Mouse (Mus musculus) MEL (cell line): ENCODE results near the gene Cct8l1.

ENCODE experiments used
- CHD2 ChIP-seq: IDR thresholded peaks from 2 replicates; pipeline ENCODE4 v1.6.1; 2011; ENCODE audit warnings: low read length, improper control_type of control experiment
- CTCF ChIP-seq, 3 experiments: IDR thresholded peaks in 2 of 3; conservative IDR thresholded peaks in 1 of 3; 2 replicates each; pipeline ENCODE4 v1.5.1; 2011 to 2012; ENCODE audit warnings: low read length in 3 of 3, low read depth in 2 of 3, mild to moderate bottlenecking in 2 of 3, improper control_type of control experiment in 1 of 3, inconsistent platforms in 1 of 3, mixed read lengths in 1 of 3, moderate library complexity in 1 of 3; ENCODE audit not compliant: control insufficient read depth in 1 of 3, insufficient read depth in 1 of 3, poor library complexity in 1 of 3, severe bottlenecking in 1 of 3
- E2F4 ChIP-seq: IDR thresholded peaks from 2 replicates; pipeline ENCODE4 v1.6.1; 2011; ENCODE audit warnings: low read depth, low read length, improper control_type of control experiment, borderline replicate concordance
- EP300 ChIP-seq, 2 experiments: IDR thresholded peaks; 2 replicates each; pipeline ENCODE4 v1.6.1; 2011; ENCODE audit warnings: improper control_type of control experiment in 2 of 2, low read length in 2 of 2, low read depth in 1 of 2, mild to moderate bottlenecking in 1 of 2
- NELFE ChIP-seq: IDR thresholded peaks from 2 replicates; pipeline ENCODE4 v1.6.1; 2011; ENCODE audit warnings: low read depth, low read length, improper control_type of control experiment
- POLR2A ChIP-seq, 2 experiments: IDR thresholded peaks; 2 replicates each; pipeline ENCODE4 v1.6.1; 2011 to 2012; ENCODE audit warnings: low read length in 2 of 2, mild to moderate bottlenecking in 2 of 2, control low read depth in 1 of 2, improper control_type of control experiment in 1 of 2, low read depth in 1 of 2, moderate library complexity in 1 of 2; ENCODE audit not compliant: control insufficient read depth in 1 of 2, insufficient read depth in 1 of 2, poor library complexity in 1 of 2
- RAD21 ChIP-seq: IDR thresholded peaks from 2 replicates; pipeline ENCODE4 v1.6.1; 2011; ENCODE audit warnings: mild to moderate bottlenecking, low read depth, low read length, improper control_type of control experiment
- SMC3 ChIP-seq: IDR thresholded peaks from 2 replicates; pipeline ENCODE4 v1.6.1; 2011; ENCODE audit warnings: low read depth, low read length, improper control_type of control experiment
- TBP ChIP-seq: IDR thresholded peaks from 2 replicates; pipeline ENCODE4 v1.8.0; 2011; ENCODE audit warnings: low read depth, low read length, improper control_type of control experiment
- ZMIZ1 ChIP-seq: IDR thresholded peaks from 2 replicates; pipeline ENCODE4 v1.6.1; 2012; ENCODE audit warnings: low read depth, mild to moderate bottlenecking, inconsistent platforms, low read length, improper control_type of control experiment, moderate library complexity
- ZNF384 ChIP-seq: IDR thresholded peaks from 2 replicates; pipeline ENCODE4 v1.6.1; 2012; ENCODE audit warnings: low read depth, mild to moderate bottlenecking, inconsistent platforms, low read length, improper control_type of control experiment

DNA sequence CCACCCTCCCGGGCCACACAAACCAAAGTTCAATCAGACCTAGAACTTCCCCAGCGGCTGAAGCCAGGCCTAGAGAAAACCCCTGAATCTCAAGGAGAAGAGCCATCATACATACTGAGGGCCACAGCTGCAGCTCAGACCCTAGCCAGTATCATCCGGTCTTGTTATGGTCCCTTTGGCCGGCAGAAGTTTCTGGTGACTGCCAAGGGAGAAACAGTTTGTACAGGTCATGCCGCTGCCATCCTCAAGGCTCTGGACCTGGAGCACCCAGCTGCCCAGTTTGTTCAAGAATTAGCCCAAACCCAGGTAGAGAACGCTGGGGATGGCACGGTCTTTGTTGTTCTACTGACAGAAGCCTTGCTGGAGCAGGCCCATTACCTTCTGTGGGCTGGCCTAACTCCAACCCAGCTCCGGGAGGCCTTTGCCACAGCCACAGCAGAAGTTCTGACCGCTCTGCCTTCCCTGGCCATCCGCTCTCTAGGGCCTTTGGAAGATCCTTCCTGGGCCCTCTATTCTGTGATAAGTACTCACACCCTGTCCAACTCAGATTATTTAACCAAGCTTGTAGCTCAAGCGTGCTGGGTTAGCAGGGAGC is 531 bp downstream of the Cct8l1 start:
- TF ChIP-seq TBP = no peak
- no peak for TF ChIP-seq CTCF (IDR thresholded peaks at IDR 0.05 in 2 of 3, conservative IDR thresholded peaks at IDR 0.05 in 1 of 3; ENCODE audit: control insufficient read depth in 1 of 3, insufficient read depth in 1 of 3, low read depth in 2 of 3, low read length in 3 of 3, poor library complexity in 1 of 3, severe bottlenecking in 1 of 3)
- TF ChIP-seq ZNF384 = no peak
- no peak for TF ChIP-seq EP300 (IDR thresholded peaks at IDR 0.05; ENCODE audit: low read depth in 1 of 2, low read length in 2 of 2)
- TF ChIP-seq SMC3 = no peak
- TF ChIP-seq E2F4 = no peak
- TF ChIP-seq POLR2A (IDR thresholded peaks at IDR 0.05; ENCODE audit: control insufficient read depth in 1 of 2, insufficient read depth in 1 of 2, low read depth in 1 of 2, low read length in 2 of 2, poor library complexity in 1 of 2) = no peak
- no peak for TF ChIP-seq ZMIZ1
- TF ChIP-seq CHD2 = no peak
- TF ChIP-seq RAD21 = no peak
- TF ChIP-seq NELFE = no peak
